8 mouse cellular contexts compared by ENCODE assay signal in genomic region chr6:34660724-34661123, GRCm38 (mm10).
DNase-seq lines count a peak whose midpoint lies in the region; ATAC-seq and TF ChIP-seq lines count a peak whose summit lies in the region.
"Had no signal": no experiment of that assay in that cellular context is flagged by ENCODE, and none has a peak within 500 bp of the region (broad histone marks: within the 10 kb centered on the region; RNA-seq: fewer than 3 reads in every experiment).

No protein-coding gene starts in this region.

- no peaks in the 10 kb centered on the region for H3K27me3 ChIP-seq in lung, embryonic 16.5 days (ENCODE audit: control insufficient read depth, insufficient read depth, low read depth, low read length)
- no peaks in the 10 kb centered on the region for H3K27me3 ChIP-seq in limb, embryonic 15.5 days
- no peaks in the 10 kb centered on the region for H3K27me3 ChIP-seq in stomach, postnatal 0 days (ENCODE audit: control insufficient read depth, insufficient read depth, low read length)
- H3K27me3 ChIP-seq: midbrain, embryonic 12.5 days had no signal

- no peak for TF ChIP-seq POLR2A in lung, adult 2 months (IDR thresholded peaks at IDR 0.05; ENCODE audit: borderline replicate concordance, extremely low read depth, low read depth, low read length)

- H3K9ac ChIP-seq in lung, embryonic 16.5 days (ENCODE audit: low read length): no peak overlapping the region
- H3K9ac ChIP-seq in limb, embryonic 15.5 days: no peak overlapping the region
- no peak overlapping the region for H3K9ac ChIP-seq in stomach, postnatal 0 days (ENCODE audit: low read length)
- H3K9ac ChIP-seq: midbrain, embryonic 12.5 days had no signal

- DNase-seq in lung, adult 2 months: no peak
- peak; percentile 36 for DNase-seq in gastrocnemius, postnatal 10 days
- DNase-seq in stomach, postnatal 0 days (ENCODE audit: low spot score): no peak

- TF ChIP-seq CTCF in lung, adult 2 months (IDR thresholded peaks at IDR 0.05; ENCODE audit: insufficient read depth, low read length): no peak
- TF ChIP-seq CTCF in stomach, postnatal 0 days (IDR thresholded peaks at IDR 0.05; ENCODE audit: low read depth): no peak

- H3K9me3 ChIP-seq in lung, embryonic 16.5 days (ENCODE audit: control insufficient read depth, low read length): no peaks in the 10 kb centered on the region; the same call in 1 of the 2 replicates
- no peaks in the 10 kb centered on the region for H3K9me3 ChIP-seq in limb, embryonic 15.5 days
- H3K9me3 ChIP-seq in stomach, postnatal 0 days (ENCODE audit: control insufficient read depth, low read length): no peaks in the 10 kb centered on the region
- H3K9me3 ChIP-seq: midbrain, embryonic 12.5 days had no signal

- H3K4me3 ChIP-seq in lung, embryonic 16.5 days (ENCODE audit: low read length): no peak overlapping the region
- H3K4me3 ChIP-seq in lung, adult 2 months (replicated peaks; ENCODE audit: extremely low read depth, low read depth, low read length): no peak overlapping the region
- no peak overlapping the region for H3K4me3 ChIP-seq in limb, embryonic 15.5 days
- H3K4me3 ChIP-seq in stomach, postnatal 0 days (ENCODE audit: low read depth, low read length): no peak overlapping the region
- H3K4me3 ChIP-seq: midbrain, embryonic 12.5 days had no signal

- WGBS in lung, embryonic 16.5 days: 27% methylated on average over 8 of the region's 8 CpGs
- WGBS in lung, adult 2 months: 20% methylated on average over 8 of the region's 8 CpGs
- WGBS in limb, embryonic 15.5 days: 30% methylated on average over 8 of the region's 8 CpGs
- WGBS in stomach, postnatal 0 days: 33% methylated on average over 8 of the region's 8 CpGs

- no peak overlapping the region for H3K27ac ChIP-seq in lung, embryonic 16.5 days (ENCODE audit: low read length)
- 0 out of 2 replicates have a peak overlapping the region, but pooled peaks have one; percentile 3 for H3K27ac ChIP-seq in limb, embryonic 15.5 days
- H3K27ac ChIP-seq in stomach, postnatal 0 days (replicated peaks): no peak overlapping the region
- H3K27ac ChIP-seq: midbrain, embryonic 12.5 days had no signal

- ATAC-seq in lung, embryonic 16.5 days (ENCODE audit: low read depth): peak; percentile 45
- ATAC-seq in cerebellum, adult (ENCODE audit: insufficient number of reproducible peaks, low FRiP score, low TSS enrichment): peak; percentile 62
- ATAC-seq in limb, embryonic 15.5 days (ENCODE audit: insufficient number of reproducible peaks, low FRiP score, low TSS enrichment, low read depth): no peak; the same call in 1 of the 2 replicates
- no peak for ATAC-seq in stomach, postnatal 0 days (ENCODE audit: low FRiP score, low TSS enrichment)
- ATAC-seq in erythroblast, adult 5-6 weeks (replicated peaks; ENCODE audit: low FRiP score, poor library complexity, severe bottlenecking): no peak

- no peak for TF ChIP-seq EP300 in stomach, postnatal 0 days (optimal IDR thresholded peaks at IDR 0.05)

- no peaks in the 10 kb centered on the region for H3K36me3 ChIP-seq in lung, embryonic 16.5 days (ENCODE audit: control insufficient read depth, insufficient read depth, low read length)
- H3K36me3 ChIP-seq in limb, embryonic 15.5 days: 0 out of 2 replicates have a peak, but pooled peaks cover 3% of the 10 kb centered on the region
- peaks cover 5% of the 10 kb centered on the region; the same call in 1 of the 2 replicates for H3K36me3 ChIP-seq in stomach, postnatal 0 days (ENCODE audit: control insufficient read depth, insufficient read depth, low read length)
- H3K36me3 ChIP-seq: midbrain, embryonic 12.5 days had no signal

- peaks cover 3% of the 10 kb centered on the region for H3K4me1 ChIP-seq in lung, embryonic 16.5 days (replicated peaks; ENCODE audit: control insufficient read depth, insufficient read depth, low read length)
- H3K4me1 ChIP-seq in lung, adult 2 months (ENCODE audit: control insufficient read depth, insufficient read depth, low read length): peaks cover 10% of the 10 kb centered on the region; the same call in 1 of the 2 replicates
- H3K4me1 ChIP-seq in limb, embryonic 15.5 days: peaks cover 14% of the 10 kb centered on the region
- no peaks in the 10 kb centered on the region for H3K4me1 ChIP-seq in stomach, postnatal 0 days (replicated peaks; ENCODE audit: control insufficient read depth, insufficient read depth)
- H3K4me1 ChIP-seq: midbrain, embryonic 12.5 days had no signal

- no peak overlapping the region for H3K4me2 ChIP-seq in lung, embryonic 16.5 days (ENCODE audit: low read depth, low read length)
- no peak overlapping the region for H3K4me2 ChIP-seq in limb, embryonic 15.5 days
- H3K4me2 ChIP-seq in stomach, postnatal 0 days (replicated peaks; ENCODE audit: low read depth): no peak overlapping the region
- H3K4me2 ChIP-seq: midbrain, embryonic 12.5 days had no signal

Comparison
In these comparisons a context has a peak if more than half of its experiments do, and no peak if none do; other contexts are left out.
1. ATAC-seq: peak in lung, embryonic 16.5 days (single experiment) and cerebellum, adult (single experiment); none in limb, embryonic 15.5 days (single experiment), stomach, postnatal 0 days (single experiment) and erythroblast, adult 5-6 weeks (single experiment).